Mouse (Mus musculus) CD4-positive, CD25-positive, alpha-beta regulatory T cell, adult 9 weeks (primary cell): ENCODE results near the gene Cyp4f17. TPM values are rescaled to one million over a fixed set of nuclear protein-coding genes. Genes with fewer than 3 reads are reported as not detected.

ENCODE experiments used
- polyA plus RNA-seq: library from polyadenylated mRNA; unstranded; fragments of 100-300 nt; shearing (Covaris generic); gene quantifications from one replicate; pipeline ENCODE4 v1.2.1, GENCODE M21; 2017

Gene Cyp4f17
- polyA plus RNA-seq, result 5.0 TPM

DNA sequence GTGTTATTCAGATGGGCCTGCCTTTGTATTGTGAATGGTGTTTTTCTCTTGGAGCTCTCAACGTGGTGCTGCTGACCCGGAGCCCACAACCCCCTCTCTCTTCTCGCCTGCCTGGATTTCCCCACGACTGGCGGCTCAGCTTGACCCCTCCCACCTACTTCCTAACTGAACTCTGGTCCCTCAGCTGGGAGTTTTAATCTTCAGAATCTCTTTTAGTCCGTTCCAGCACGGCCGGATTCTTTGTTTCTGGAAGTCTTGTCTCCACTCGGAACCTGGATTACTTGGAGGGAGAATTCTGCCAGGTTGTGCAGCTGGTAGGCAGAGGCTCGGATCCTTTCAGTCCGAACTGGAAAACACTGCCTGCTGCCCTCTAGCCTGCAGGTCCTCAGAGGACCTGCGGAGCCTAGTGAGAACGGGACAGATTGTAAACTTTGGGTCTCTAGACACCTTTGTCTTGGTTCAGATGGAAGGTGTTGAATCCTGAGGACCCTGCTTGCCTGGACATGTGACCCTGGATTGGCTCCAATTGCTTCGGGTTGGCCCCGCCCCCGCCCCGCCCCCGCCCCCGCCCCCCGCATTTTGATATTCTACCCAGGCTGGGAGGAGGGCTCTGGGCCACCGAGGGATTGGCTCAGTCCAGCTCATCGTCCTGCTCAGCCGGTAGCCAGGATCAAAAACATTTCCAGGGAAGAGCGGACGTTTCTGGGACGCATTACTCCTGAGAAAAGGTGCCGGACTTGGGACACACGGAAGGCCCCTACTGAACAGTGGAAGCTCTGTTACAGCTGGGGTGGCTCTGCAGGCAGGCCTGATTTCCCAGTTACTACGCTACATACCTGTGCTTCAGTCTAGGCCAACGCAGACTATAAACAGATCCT lies at the start of gene Cyp4f17:
Gene Cyp4f17, plus strand, starts transcription at position 200 of the 878 bp plus-strand sequence.

DNA sequence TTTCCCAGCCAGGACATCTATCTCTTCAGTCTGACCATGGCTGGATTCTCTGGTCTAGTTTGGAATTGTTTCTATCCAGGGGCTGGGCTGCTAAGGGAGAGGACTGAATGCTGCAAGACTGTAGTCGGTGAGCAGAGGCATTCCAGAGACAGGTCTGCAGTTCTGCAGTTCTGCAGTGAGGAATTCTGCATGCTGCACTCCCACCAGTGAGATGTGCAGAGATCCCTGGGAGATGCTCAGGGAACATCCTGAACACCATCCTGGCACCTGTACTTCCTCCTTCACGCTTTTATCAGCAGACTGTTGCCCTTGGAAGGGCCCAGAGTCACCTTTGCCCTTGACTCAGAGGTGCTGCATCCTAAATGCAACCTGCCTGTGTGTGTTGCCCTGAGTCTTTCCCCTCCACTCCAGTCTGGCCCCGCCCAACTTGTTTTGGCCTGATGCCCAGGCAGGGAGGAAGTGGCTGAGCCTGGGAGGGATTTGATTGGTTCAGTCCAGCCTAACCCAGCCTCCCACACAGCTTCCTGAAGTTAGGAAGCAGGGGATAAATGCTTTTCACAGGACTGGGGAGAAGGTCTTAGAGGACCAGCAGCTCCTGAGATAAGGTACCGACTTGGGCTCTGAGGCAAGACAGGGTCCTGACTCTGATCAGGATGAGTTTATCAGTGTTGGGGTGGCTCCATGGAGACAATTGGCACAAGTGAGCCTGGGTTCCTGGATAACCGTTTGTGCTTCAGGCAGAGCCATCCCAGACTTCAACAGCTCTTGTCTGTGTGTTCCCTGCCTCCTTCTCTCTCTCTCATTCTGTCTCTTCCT lies 30.4 kb downstream of the Cyp4f17 start, which contains the start of gene Cyp4f16:
Gene Cyp4f16, plus strand, starts transcription at position 508 of the 816 bp plus-strand sequence.

Other genes starting within 250 kb of the Cyp4f17 start
- 46.7 TPM for gene Brd4, start 221.3 kb upstream of the Cyp4f17 start, polyA plus RNA-seq
- gene Akap8, start 184.8 kb upstream of the Cyp4f17 start, polyA plus RNA-seq, result 296 TPM
- gene Akap8l, start 155.4 kb upstream of the Cyp4f17 start, polyA plus RNA-seq, result 263 TPM
- gene Wiz, start 116.6 kb upstream of the Cyp4f17 start, polyA plus RNA-seq, result 19.5 TPM
- 83.5 TPM for gene Rasal3, start 102.5 kb upstream of the Cyp4f17 start, polyA plus RNA-seq
- 88.1 TPM for gene Pglyrp2, start 81.9 kb upstream of the Cyp4f17 start, polyA plus RNA-seq
- 0.74 TPM for gene Cyp4f39, start 53.3 kb upstream of the Cyp4f17 start, polyA plus RNA-seq
- gene Cyp4f16, start 30.5 kb downstream of the Cyp4f17 start, polyA plus RNA-seq, result 14.6 TPM
- not detected for gene Cyp4f37, start 115.3 kb downstream of the Cyp4f17 start, polyA plus RNA-seq
- not detected for gene Cyp4f40, start 152.8 kb downstream of the Cyp4f17 start, polyA plus RNA-seq
- not detected for gene Cyp4f15, start 179.6 kb downstream of the Cyp4f17 start, polyA plus RNA-seq